Mouse (Mus musculus) limb, embryonic 11.5 days (tissue): ENCODE results near the gene Ermp1. TPM values are rescaled to one million over a fixed set of nuclear protein-coding genes. Genes with fewer than 3 reads are reported as not detected.

Experiments
- ATAC-seq: fragments of 200-750 bp; cut with Nextera tagmentation; 2 replicates; pipeline ENCODE4 v1.8.0; 2017; ENCODE audit warnings: low read depth; ENCODE audit not compliant: insufficient number of reproducible peaks, low FRiP score, low TSS enrichment
- DNase-seq: peaks from one replicate; pipeline ENCODE4 v3.0.0-alpha.2; 2015; ENCODE audit warnings: low spot score
- H3K27ac ChIP-seq: fragments of 300-500 bp; sonication (generic); replicated peaks from 2 replicates; pipeline ENCODE4 v1.5.1; 2014; ENCODE audit warnings: low read depth, mild to moderate bottlenecking, low read length
- H3K27me3 ChIP-seq: fragments of 300-500 bp; sonication (generic); 2 replicates; pipeline ENCODE4 v1.6.1; 2014; ENCODE audit warnings: mild to moderate bottlenecking, low read length, mixed read lengths; ENCODE audit not compliant: control insufficient read depth, insufficient read depth
- H3K36me3 ChIP-seq: fragments of 300-500 bp; sonication (generic); 2 replicates; pipeline ENCODE4 v1.6.1; 2014; ENCODE audit warnings: mild to moderate bottlenecking, low read length, moderate library complexity, mixed read lengths; ENCODE audit not compliant: control insufficient read depth, insufficient read depth
- H3K4me1 ChIP-seq: fragments of 300-500 bp; sonication (generic); 2 replicates; pipeline ENCODE4 v1.6.1; 2014; ENCODE audit warnings: low read length, mixed read lengths; ENCODE audit not compliant: control insufficient read depth, insufficient read depth
- H3K4me2 ChIP-seq: fragments of 300-500 bp; sonication (generic); 2 replicates; pipeline ENCODE4 v1.6.1; 2014; ENCODE audit warnings: low read depth, mild to moderate bottlenecking, moderate library complexity; ENCODE audit not compliant: severe bottlenecking
- H3K4me3 ChIP-seq: fragments of 300-500 bp; sonication (generic); 2 replicates; pipeline ENCODE4 v1.5.1; 2014; ENCODE audit warnings: low read depth, low read length
- H3K9ac ChIP-seq: fragments of 300-500 bp; sonication (generic); 2 replicates; pipeline ENCODE4 v1.6.1; 2014; ENCODE audit warnings: mild to moderate bottlenecking, low read length
- H3K9me3 ChIP-seq: fragments of 300-500 bp; sonication (generic); 2 replicates; pipeline ENCODE4 v1.6.1; 2016; ENCODE audit warnings: low read length; ENCODE audit not compliant: control insufficient read depth
- WGBS: fragments of 180-500 bp; shearing (Covaris S2); extraction: QIAGEN DNeasy Blood & Tissue Kit; methylation state at CpG from one replicate; pipeline ENCODE4 v1.1.7; 2014; 5-methylcytosine and 5-hydroxymethylcytosine counted together
- polyA plus RNA-seq: library from polyadenylated mRNA; unstranded; fragments of >200 nt; fragmentation: Nextera tagmentation; extraction: Ambion mirVana; gene quantifications from 2 replicates; pipeline ENCODE4 v1.2.1, GENCODE M21; 2014

The Ermp1 gene
- polyA plus RNA-seq, 1 experiment from 2014 or later: 11.7 TPM

- H3K4me1 ChIP-seq: no peaks in the 10 kb centered on the region
- WGBS: 93% methylated on average over 1 of the region's 1 CpGs
- H3K36me3 ChIP-seq: peaks cover 9% of the 10 kb centered on the region
- no peak overlapping the region for H3K4me2 ChIP-seq
- no peak overlapping the region for H3K4me3 ChIP-seq
- DNase-seq: no peak
- H3K27me3 ChIP-seq: no peaks in the 10 kb centered on the region
- no peak for ATAC-seq
- no peaks in the 10 kb centered on the region for H3K9me3 ChIP-seq
- no peak overlapping the region for H3K9ac ChIP-seq
- H3K27ac ChIP-seq: no peak overlapping the region
Observed at GRCm38 (mm10) chr19:29566512-29566911, 81.7 kb downstream of the Ermp1 start.

- Histone ChIP-seq H3K4me1 (no peaks in the 10 kb centered on the region), H3K4me3 (no peak overlapping the region), H3K9ac (no peak overlapping the region), H3K27ac (no peak overlapping the region), H3K9me3 (no peaks in the 10 kb centered on the region), H3K27me3 (no peaks in the 10 kb centered on the region), H3K36me3 (0 out of 2 replicates have a peak, but pooled peaks cover 2% of the 10 kb centered on the region), H3K4me2 (no peak overlapping the region)
- ATAC-seq: no peak
- WGBS: 66% methylated on average over 7 of the region's 7 CpGs
- peak; percentile 67 for DNase-seq
Observed at GRCm38 (mm10) chr19:29563258-29563779, 84.9 kb downstream of the Ermp1 start.

- 69% methylated on average over 3 of the region's 3 CpGs for WGBS
Observed at GRCm38 (mm10) chr19:29562603-29563002, 85.6 kb downstream of the Ermp1 start.

GRCm38 (mm10) chr19:29562166-29562565 is 86.0 kb downstream of the Ermp1 start:
- H3K4me1 ChIP-seq: no peaks in the 10 kb centered on the region
- no peak overlapping the region for H3K27ac ChIP-seq
- H3K4me3 ChIP-seq: no peak overlapping the region
- no peak overlapping the region for H3K9ac ChIP-seq
- ATAC-seq (no peak), DNase-seq (no peak)
- no peak overlapping the region for H3K4me2 ChIP-seq
- 85% methylated on average over 4 of the region's 4 CpGs for WGBS
- no peaks in the 10 kb centered on the region for H3K27me3 ChIP-seq
- 0 out of 2 replicates have a peak, but pooled peaks cover 2% of the 10 kb centered on the region for H3K36me3 ChIP-seq
- no peaks in the 10 kb centered on the region for H3K9me3 ChIP-seq

More at GRCm38 (mm10) chr19:29562603-29563002, 85.6 kb downstream of the Ermp1 start:
- no peak overlapping the region for H3K4me2 ChIP-seq
- 0 out of 2 replicates have a peak, but pooled peaks cover 2% of the 10 kb centered on the region for H3K36me3 ChIP-seq
- DNase-seq (no peak), ATAC-seq (no peak)
- H3K4me3 ChIP-seq: no peak overlapping the region
- H3K27ac ChIP-seq: no peak overlapping the region
- H3K9me3 ChIP-seq: no peaks in the 10 kb centered on the region
- no peak overlapping the region for H3K9ac ChIP-seq
- no peaks in the 10 kb centered on the region for H3K4me1 ChIP-seq
- H3K27me3 ChIP-seq: no peaks in the 10 kb centered on the region

Other genes starting within 250 kb of the Ermp1 start
- not detected in 2 replicates for gene Pdcd1lg2, start 237.5 kb downstream of the Ermp1 start, polyA plus RNA-seq
- gene Ric1, start 126.1 kb downstream of the Ermp1 start, polyA plus RNA-seq: 21.9 and 24.5 TPM in 2 replicates
- gene Mlana, start 49.4 kb upstream of the Ermp1 start, polyA plus RNA-seq: 0.35 TPM in 1 of 2 replicates, not detected in the other
- gene 9930021J03Rik, start 157.6 kb upstream of the Ermp1 start, polyA plus RNA-seq: 7.9 and 8.2 TPM in 2 replicates
- gene Ranbp6, start 164.6 kb upstream of the Ermp1 start, polyA plus RNA-seq: 27.8 and 32.9 TPM in 2 replicates